Mouse (Mus musculus) cerebellum, adult 9-11 months (tissue): Measurements from ENCODE around the gene Ski.
"Not testable (repeated sequence)": the region's sequence is repeated elsewhere in the genome, so short reads cannot be mapped to it uniquely, and the experiment has no call there.

ENCODE experiments used
- DNase-seq: peaks from one replicate; pipeline ENCODE4 v3.0.0; 2022

Ski gene

DNA sequence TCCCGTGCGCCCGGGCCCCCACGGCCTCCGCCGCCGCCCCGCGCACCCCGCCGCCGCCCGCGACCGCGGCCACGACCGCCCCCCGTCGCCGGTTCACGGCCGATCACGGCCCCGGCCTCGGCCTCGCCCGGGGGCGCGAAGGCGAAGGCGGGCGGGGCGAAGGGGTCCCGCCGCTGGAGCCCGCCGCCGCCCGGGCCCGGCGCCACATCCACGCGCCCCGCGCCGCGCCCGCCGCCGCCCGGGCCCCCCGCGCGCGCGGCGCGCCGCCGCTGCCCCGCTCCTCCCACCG is at the start of gene Ski:
TSS of gene Ski (minus strand) at position 41 of the 289 bp plus-strand sequence.
- no peak for DNase-seq

DNA sequence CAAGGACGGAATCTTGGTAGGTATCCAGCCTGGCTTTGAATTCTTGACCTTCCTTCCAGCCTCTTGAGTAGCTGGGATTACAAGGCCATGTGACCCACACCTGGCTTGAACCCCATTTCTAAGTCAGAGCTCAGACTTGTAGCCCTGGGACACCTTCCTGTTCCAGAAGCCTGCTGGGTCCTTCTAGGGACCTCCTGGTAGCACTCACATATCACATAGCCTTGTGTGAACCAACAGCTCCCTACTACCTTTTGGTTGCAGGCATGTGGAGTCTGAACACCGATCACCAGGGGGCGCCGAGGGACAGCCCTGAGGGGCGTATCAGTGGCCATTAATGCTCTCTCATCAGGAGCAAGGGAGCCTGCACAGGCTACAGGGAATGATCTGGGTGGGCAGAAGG is 46.0 kb upstream of the Ski start:
- DNase-seq: peak; percentile 80

DNA sequence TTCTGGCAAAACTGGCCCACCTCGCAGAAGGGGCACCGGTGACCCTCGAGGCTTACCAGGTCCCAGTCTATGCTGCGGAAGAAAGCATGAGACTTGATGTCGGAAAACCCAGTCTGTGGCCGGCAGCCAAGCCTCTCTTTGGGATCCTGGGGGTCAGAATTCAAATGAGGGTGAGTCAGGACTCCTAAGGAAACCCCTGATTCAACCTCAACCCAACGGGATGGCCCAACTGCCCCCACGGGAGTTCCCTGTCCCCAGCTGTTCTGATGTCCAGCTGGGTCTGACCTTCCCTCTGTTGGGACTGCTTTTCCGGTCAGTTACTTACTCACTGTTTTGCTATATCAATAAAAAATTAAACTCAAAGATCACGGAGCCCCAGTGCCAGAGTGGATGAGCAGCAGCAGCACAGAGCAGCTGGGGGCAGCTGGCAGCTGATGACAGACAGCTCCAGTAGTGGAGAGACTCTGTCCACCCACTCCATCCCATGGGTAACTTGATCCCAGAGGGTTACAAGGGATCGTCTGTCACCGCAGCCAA is 45.3 kb upstream of the Ski start:
- DNase-seq: no peak

DNA sequence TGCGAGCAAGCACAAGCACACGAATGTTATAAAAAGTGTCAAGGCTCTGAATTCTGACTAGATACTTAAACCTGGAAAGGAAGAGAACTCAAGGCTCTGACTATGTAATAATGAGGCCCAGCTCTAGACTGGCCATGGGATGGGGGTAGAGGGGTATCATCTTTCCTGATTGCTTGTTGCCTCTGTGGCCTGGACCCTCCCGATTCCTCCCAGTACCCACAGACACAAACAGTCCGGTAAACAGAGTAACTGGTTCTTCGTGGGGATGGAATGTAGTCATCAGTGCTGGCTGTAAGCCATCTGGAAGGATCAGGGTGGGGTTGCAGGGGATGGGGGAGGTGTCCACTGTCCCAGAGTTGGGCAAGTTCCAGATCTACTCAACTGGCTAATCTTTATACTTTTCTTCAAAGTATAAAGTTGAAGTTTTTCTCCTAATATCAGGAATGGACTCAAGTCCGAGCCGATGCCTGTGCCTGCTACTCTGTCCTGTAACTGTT is 44.7 kb upstream of the Ski start:
- no peak for DNase-seq

DNA sequence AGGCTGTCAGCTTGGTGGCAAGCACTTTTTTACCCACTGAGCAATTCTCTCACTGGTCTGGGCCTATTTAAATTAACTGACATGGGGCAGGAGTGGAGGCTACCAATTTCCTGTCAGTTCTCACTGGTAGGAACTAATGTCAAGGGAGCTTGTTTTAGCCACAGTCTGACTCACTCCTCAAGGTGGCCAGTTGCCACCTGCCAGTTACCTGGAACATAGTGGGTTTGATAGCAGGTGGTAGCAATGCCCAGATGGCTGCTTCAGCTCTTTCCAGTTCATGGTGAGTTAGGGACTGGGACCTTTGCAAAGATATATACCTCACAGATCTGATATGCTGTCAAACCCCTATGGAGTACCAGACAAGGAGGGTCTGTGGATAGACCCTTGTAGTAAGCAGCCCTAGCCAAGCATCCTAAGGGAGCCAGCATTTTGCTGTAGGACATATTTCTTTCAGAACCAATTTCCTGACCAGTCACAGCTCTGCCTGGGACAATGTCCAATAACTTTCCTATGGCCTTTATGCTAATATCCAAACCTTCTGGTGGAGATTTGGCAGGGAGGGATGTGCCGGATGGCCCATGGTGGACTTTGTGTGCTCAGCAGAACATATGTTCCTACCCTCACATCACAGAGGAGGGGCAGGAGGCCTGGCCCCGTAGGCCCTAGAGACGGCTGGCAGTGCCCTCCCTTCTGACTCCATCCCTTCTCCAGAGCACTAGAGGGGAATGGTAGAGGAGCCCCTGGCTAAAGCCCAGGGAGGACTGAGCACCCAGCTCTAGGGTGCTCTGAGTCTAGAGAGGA is 42.3 kb upstream of the Ski start:
- peak; percentile 98 for DNase-seq

DNA sequence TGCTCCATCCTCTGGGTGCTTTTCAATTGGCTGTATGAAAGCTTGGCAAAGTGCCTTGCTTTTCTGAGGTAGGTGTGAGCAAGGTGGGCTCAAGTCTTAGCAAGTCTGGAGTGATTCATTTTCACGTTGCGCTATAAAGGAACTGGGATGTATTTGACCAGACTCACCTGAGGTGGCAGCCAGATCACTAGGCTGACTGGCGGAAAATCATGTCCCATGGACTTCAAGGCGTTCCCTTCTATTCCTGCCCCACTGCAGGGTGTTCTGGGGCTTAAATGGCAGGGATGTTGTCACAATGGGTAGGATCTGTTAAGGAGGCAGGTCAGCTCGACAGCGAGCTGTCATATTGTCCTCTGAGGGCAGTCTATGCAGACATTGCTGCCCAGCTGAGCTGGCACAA is 29.9 kb upstream of the Ski start:
- no peak for DNase-seq

DNA sequence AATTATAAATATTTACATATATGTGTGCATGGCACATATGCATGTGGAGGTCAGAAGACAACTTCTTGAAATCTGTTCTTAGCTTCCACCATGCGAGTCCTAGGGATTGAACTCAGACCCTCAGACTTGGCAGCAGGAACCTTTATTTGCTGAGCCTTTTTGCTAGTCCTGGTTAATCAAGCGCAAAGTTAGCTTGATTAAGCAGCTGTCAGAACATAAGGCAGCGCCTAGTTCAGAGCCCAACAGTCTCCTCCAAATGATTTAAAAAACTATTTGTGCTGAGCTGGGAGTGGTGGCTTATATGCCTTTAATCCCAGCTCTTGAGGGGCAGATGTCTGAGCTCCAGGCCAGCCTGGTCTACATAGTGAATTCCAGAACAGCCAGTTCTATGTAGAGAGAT is 28.8 kb upstream of the Ski start:
- peak; percentile 74 for DNase-seq

DNA sequence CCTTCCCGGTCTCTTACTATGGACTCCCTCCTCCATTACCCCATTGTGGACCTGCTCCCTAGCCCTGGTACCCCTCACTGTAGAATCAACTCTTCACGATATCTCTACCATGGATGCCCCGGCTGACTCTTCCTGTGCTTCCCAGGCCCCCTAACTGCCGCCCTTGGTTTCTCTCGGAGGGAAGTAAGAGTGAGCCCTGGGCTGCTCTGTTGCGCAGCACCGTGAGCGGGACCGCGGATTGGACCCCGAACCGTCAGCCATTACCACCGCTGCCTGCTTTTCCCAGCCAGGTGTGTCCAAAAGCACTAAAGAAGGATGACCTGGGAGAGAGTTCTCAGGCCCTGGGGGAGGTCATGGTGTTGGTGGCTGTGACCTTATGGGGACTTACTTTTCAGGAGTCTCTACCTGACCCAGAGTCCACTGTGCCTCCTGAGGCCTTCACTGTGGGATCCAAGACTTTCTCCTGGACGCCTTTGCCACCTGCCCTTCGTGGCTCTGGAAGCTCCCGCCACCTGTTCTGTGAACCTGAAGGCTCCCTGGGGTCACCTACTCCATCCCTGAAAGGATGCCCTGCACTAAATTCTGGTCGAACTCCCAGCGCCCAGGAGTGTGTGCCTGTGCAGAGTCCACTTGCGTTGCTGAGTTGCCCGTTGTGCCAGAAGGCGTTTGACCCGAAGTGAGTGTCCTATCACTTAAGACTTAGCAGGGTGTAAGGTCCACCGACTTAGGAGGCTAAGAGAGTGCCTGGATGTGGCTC is 28.1 kb upstream of the Ski start:
- DNase-seq: peak; percentile 80

DNA sequence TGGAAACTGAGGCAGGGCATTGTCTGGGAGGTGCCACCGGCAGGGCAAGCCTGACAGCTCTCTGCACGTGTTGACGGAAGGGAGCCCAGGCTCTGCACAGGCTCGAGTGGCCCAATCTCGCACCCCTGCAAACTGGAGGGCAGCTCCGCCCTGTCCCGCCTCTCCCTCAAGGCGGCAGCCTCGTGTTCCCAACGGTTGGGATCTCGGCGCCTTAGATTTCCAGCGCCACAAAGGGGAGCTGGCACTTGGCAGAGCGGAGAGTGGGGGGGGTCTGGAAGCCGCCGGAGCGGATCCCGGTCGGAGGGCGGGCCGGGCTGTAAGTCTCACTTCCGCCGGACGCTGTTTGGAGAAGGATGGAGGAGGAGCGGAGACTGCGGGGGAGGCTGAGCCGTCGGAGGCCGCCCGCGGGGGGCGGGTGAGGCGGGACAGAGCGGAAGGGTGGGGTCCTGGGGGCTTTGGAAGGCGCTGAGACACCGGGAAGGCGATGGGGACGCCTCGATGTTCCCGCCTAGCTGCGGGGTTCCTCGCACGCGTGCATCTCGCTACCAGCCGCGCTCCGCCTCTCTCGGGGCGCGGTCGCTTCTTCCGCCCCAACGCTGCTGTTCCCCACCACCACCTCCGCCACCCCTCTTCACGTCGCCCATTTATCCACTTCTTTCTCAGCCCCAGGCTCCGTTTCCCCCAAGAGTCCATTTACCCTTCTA is 27.4 kb upstream of the Ski start, which contains the start of gene Faap20:
TSS of gene Faap20 (plus strand) at position 155 of the 704 bp plus-strand sequence.
- peak; percentile 91 for DNase-seq

DNA sequence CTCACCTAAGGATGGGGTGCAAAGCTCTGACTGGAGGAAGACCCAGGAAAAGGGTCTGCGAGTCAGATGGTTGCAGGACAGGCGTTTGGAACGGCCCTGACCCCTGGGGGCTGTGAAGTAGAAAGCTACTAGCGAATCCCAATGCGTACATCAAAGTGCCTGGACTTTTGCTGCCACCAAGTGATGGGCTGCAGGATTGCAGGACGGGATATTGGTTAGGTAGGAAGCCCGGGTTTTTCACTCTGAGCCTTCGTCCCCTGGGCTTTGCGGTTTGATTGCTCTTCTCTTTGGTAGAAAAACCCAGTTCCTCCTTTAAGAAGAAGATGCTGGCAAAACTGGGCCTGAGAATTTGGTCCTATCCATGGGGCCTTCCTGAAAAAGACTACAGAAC is 26.9 kb upstream of the Ski start:
- peak; percentile 93 for DNase-seq

DNA sequence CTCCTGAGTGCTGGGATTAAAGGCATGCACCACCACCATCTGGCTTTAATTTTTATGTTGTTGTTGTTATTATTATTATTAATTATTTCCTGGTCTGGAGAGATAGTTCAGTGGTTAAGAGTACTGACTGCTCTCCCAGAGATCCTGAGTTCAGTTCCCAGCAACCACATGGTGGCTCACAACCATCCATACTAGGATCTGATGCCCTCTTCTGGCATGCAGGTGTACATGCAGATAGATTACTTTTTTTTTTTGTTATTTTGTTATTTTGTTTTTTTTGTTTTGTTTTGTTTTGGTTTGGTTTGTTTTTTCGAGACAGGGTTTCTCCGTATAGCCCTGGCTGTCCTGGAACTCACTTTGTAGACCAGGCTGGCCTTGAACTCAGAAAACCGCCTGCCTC is 25.7 kb upstream of the Ski start:
- not testable (repeated sequence) for DNase-seq

DNA sequence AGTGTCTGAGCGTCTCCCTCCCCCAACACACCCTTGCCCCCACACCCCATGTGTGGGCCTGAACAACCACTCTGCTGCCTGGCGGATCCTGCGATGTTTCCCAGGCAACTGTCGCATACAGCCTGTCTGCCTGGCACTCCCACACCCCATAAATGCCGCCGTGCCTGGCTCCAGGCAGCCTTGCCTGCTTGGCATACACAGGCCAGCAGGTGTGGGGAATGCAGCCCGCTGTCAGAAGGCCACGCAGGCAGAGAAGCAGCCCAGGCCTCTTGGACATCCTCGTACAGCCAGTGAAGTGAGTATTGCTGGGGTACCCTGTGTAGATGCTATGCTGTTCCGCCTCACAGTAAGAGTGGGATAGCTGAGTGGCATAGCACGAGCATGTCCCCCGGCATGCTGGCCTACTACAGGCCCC is 24.3 kb upstream of the Ski start:
- DNase-seq: peak; percentile 90

DNA sequence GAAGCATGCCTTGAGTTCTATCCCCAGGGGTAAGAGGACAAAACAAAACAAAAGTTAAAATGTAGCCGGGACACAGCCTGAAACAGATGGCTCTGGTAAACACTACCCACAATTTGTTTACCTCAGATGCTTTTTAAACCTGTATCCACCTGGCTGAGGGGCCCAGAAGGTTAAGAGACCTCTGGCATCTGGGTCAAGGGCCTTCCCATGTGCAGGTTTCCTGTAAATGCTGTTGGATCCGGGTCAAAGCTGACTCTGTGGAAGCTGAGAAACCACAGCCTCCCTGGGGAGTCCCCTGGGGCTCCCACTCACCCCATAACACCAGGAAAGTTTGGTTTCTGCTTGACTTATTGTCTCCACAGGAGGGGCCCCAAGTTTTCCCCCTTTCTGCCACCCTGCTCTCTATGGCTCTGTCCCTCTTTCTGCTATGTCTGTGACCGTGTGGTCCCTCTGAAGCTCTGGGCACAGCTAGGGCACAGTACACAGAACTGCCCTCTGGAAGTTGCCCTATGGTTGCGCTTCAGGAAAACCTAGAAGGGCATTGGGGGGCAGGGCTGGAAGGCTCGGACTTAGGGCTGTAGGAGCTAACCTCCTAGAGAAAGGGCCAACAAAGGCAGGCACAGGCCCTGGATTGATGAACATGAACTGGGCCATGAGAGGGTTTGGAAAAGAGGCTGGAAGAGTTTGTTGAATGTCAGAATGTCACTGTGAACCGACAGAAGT is 23.5 kb upstream of the Ski start:
- peak; percentile 47 for DNase-seq

DNA sequence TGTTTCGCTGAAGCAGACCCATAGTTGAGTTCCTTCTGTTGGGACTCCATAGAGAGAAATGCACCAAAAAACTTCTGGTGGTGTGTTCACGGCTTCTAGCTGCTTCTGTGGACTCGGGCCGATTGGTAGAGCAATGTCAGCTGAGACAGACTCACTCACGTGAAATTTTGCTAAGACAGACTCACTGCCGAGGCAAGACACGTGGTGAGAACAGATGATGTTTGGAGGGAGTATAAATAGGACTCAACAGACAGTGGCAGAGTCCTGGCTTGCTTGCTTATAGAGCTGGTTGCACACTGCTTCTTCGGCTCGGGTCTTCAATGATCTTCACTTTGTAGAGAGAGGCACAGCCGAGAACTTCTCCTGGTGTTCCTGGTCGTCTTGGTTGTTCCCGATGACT is 20.8 kb upstream of the Ski start:
- no peak for DNase-seq

DNA sequence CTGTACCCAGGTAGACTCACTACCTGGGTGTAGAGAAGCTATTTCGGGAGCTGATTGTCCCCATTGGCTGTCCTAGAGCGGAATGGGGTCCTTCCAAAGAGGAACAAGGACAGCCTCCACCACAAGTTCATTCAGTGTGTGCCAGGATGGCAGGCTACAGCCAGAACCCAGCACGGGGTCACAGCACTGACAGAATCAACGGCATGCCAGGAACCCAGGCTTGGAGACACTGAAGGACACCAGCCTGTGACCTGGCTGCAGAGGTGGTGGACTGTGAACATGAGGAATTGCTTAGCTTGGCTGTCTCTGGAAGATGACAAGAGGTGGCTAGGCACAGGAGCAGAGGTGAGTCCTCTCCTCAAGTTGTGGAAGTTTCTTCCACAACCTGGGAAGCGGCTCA is 19.9 kb upstream of the Ski start:
- peak; percentile 79 for DNase-seq

DNA sequence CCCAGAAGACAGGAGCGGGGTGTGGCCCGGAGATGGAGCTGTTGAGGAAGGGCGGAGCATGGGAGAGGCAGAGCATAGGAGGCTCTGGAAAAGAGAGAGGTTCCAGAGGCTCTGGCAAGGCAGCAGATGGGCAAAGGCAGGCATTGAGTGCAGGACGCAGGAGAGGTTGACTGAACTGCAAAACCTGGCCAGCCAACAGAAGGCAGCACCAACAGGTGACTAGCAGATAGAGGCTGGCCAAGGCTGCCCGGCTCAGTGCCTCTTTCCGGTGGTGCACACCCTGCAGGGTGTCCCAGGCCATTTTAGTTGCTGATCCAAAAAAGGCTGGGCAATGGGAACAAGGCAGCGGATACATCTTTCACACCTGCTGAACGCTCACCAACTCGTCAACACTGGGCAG is 19.4 kb upstream of the Ski start:
- DNase-seq: peak; percentile 96

DNA sequence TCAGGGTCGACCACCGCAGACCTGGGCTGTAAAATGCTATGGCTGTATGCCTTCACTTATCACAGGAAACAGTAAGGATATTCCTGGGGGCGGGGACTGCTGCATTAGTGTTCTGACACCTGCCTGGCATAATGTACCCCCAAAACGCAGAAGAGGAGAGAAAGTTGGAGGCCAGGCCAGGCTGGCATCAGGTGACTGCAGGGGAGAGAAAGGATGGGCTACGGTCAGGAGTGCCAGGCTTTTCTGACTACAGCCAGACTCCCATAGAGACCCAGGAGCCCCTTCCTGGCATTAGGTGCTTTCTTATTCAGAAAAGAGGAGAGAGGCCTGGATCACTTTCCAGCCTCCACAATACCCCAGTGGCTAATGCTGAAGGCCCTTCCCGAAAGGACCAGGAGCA is 17.1 kb upstream of the Ski start:
- DNase-seq: no peak

DNA sequence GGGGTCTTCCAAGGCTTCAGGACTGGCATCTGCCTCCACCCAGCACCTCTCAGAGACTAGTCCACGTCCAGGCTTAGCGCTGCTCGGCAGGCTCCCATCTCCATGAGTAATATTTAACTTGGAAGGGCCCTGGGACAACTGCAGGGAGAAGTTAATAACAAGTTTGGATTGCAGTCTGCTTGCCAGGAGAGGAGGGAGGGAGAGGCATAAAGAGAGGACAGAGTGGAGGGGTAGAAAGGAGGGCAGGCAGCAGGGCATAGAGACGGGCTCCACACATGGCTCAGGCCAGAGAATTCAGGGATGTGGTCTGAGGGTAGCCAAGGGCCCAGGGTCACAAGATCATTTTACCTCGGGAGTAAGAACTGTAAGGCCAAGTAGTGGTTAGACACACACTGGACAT is 15.9 kb upstream of the Ski start:
- no peak for DNase-seq

DNA sequence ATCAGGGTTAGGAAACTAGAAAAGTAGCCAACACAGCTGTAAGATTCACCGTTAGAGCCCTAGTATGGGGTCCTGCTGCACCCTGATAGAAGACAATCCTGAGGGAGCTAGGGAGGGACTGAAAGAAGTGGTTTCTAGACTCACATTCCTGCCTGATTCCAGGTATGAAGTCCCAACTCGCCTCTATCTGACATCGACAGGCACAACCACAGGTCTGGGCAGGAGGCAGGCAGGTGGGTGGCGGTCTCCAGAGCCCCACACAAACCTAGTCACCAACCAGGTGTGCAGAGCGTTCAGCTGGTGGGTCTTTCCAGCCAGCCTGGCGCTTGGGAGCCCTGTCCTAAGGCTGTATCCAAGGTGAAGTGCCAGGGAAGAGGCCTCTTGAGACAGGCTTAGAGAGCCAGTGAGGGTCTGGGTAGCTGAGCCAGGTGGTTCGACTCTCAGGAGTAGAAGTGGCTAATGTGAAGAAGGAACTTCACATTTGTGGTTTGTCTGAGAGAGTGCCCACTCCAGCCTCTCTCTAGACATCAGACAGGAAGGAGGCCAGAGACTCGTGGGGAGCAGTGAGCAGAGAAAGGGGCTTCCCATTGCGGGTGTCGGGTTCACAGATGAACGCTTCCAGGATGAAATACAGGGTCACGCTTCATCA is 14.5 kb upstream of the Ski start:
- no peak for DNase-seq

DNA sequence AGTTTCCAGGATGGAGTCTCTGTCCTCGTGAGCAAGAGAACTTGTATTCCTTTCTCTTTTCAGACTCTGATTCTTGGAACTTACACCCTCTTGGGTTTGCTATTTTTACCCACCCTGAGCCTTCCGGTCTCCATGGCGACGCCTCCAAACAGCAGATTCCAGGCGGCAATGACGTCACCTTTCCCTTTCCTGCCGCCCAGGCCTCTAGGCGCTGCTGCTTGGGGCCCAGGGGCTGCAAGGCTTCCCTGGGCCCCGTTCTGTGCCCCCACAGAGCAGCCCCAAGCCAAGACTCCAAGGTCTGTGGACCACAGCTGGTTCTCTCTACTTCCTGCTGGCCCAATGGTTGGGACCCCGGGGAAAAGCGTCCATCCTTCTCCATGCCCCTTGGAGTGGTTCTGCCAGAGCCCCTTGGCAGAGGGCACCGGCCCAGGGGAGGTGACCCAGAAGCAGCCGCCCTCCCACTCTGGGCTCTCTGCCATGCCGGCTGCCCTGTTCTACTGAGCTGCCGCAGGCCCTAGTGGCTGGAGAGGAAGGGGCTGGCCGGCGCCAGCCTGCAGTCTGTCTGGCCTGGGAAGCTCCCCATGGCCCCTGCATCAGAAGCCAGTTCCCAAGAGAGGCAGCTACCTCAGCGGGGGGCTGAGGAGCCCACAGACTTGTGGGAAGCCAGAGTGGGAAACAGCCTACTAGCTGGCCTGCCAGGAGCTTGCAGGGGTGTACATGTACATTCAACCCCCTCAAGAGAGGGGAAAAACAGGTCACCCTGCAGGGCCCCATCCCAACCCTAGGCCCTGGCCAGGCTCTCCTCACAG is 13.1 kb upstream of the Ski start:
- peak; percentile 87 for DNase-seq
